In genomic region chr10:67537151-67537994, GRCm38 (mm10) we compare ENCODE assay signal across 8 mouse cellular contexts. TPM values are rescaled to one million over a fixed set of nuclear protein-coding genes. Genes with fewer than 3 reads are reported as not detected.
DNase-seq lines count a peak whose midpoint lies in the region; ATAC-seq and TF ChIP-seq lines count a peak whose summit lies in the region.

No protein-coding gene starts in this region.

- DNase-seq in G1E (ENCODE audit: low spot score): peak; percentile 85
- DNase-seq in cerebellum, adult 18-20 months: peak; percentile 83 to 89
- DNase-seq in forebrain, postnatal 0 days: peak; percentile 91
- peak; percentile 86 for DNase-seq in layer of hippocampus, adult 9-10 months (ENCODE audit: low spot score)
- DNase-seq in ovary, postnatal 10 days (ENCODE audit: low spot score): peak; percentile 76
- DNase-seq in thymus, postnatal 10 days (ENCODE audit: low spot score in 2 of 2): peak; percentile 92 to 94

- 0 out of 2 replicates have a peak overlapping the region, but pooled peaks have one; percentile 67 for H3K27ac ChIP-seq in forebrain, postnatal 0 days (ENCODE audit: low read depth, low read length)
- peak overlapping the region; percentile 49 for H3K27ac ChIP-seq in lung, embryonic 16.5 days (ENCODE audit: low read length)

- TF ChIP-seq CTCF in G1E (IDR thresholded peaks at IDR 0.05; ENCODE audit: low read depth, low read length): no peak
- no peak for TF ChIP-seq CTCF in forebrain, postnatal 0 days (IDR thresholded peaks at IDR 0.05; ENCODE audit: low read depth)

- peak overlapping the region; percentile 53 for H3K9ac ChIP-seq in forebrain, postnatal 0 days
- peak overlapping the region; percentile 55 for H3K9ac ChIP-seq in lung, embryonic 16.5 days (ENCODE audit: low read length)

- no peaks in the 10 kb centered on the region; the same call in 1 of the 2 replicates for H3K9me3 ChIP-seq in G1E (replicated peaks)
- no peaks in the 10 kb centered on the region for H3K9me3 ChIP-seq in forebrain, postnatal 0 days (ENCODE audit: low read length)
- no peaks in the 10 kb centered on the region for H3K9me3 ChIP-seq in lung, embryonic 16.5 days (ENCODE audit: control insufficient read depth, low read length)

- peaks cover 32% of the 10 kb centered on the region for H3K4me1 ChIP-seq in G1E (ENCODE audit: insufficient read depth, low read depth, low read length)
- peaks cover 5% of the 10 kb centered on the region; the same call in 1 of the 2 replicates for H3K4me1 ChIP-seq in forebrain, postnatal 0 days (ENCODE audit: insufficient read depth)
- peaks cover 21% of the 10 kb centered on the region for H3K4me1 ChIP-seq in lung, embryonic 16.5 days (replicated peaks; ENCODE audit: control insufficient read depth, insufficient read depth, low read length)

- peaks cover 13% of the 10 kb centered on the region for H3K36me3 ChIP-seq in G1E (replicated peaks)
- no peaks in the 10 kb centered on the region for H3K36me3 ChIP-seq in forebrain, postnatal 0 days (ENCODE audit: insufficient read depth)
- H3K36me3 ChIP-seq in lung, embryonic 16.5 days (ENCODE audit: control insufficient read depth, insufficient read depth, low read length): no peaks in the 10 kb centered on the region

- ATAC-seq in G1E (ENCODE audit: extremely low read depth, insufficient number of reproducible peaks, low FRiP score, poor library complexity, severe bottlenecking): peak; percentile 92
- peak; percentile 90 for ATAC-seq in forebrain, postnatal 0 days
- ATAC-seq in hematopoietic stem cell, adult 5-6 weeks (replicated peaks in 1 of 2; ENCODE audit: insufficient read depth in 1 of 2, low FRiP score in 2 of 2, low TSS enrichment in 1 of 2, low read depth in 1 of 2, poor library complexity in 2 of 2, severe bottlenecking in 2 of 2): peak; percentile 74 to 80
- peak; percentile 88 for ATAC-seq in lung, embryonic 16.5 days (ENCODE audit: low read depth)

- H3K27me3 ChIP-seq in G1E (ENCODE audit: insufficient read depth, low read length): peaks cover 59% of the 10 kb centered on the region
- peaks cover 80% of the 10 kb centered on the region for H3K27me3 ChIP-seq in forebrain, postnatal 0 days (ENCODE audit: insufficient read depth, low read length)
- H3K27me3 ChIP-seq in lung, embryonic 16.5 days (ENCODE audit: control insufficient read depth, insufficient read depth, low read depth, low read length): peaks cover 71% of the 10 kb centered on the region

- WGBS in forebrain, postnatal 0 days: 1% methylated on average over 51 of the region's 51 CpGs
- WGBS in lung, embryonic 16.5 days: under 1% methylated on average over 51 of the region's 51 CpGs

- peak overlapping the region; percentile 94 for H3K4me2 ChIP-seq in forebrain, postnatal 0 days (ENCODE audit: low read depth)
- peak overlapping the region; percentile 99 for H3K4me2 ChIP-seq in lung, embryonic 16.5 days (ENCODE audit: low read depth, low read length)

- peak overlapping the region; percentile 78 for H3K4me3 ChIP-seq in G1E (ENCODE audit: low read depth, low read length)
- peak overlapping the region; percentile 57 for H3K4me3 ChIP-seq in forebrain, postnatal 0 days (ENCODE audit: low read depth, low read length)
- peak overlapping the region; percentile 61 for H3K4me3 ChIP-seq in lung, embryonic 16.5 days (ENCODE audit: low read length)

RNA-seq across cellular contexts. Expression of gene Egr2, which starts 2.1 kb away (rescaled TPM):
- total RNA-seq in G1E (2014; fragmentation: Nextera tagmentation) (not detected in 2 replicates), G1E (2017) (1.0 and 1.6 TPM in 2 replicates)
- polyA plus RNA-seq in G1E (2012): 0.08 and 0.12 TPM in 2 replicates
- 1.3 and 2.5 TPM in 2 replicates for total RNA-seq in forebrain, postnatal 0 days (2014; rRNA removed)
- polyA plus RNA-seq in forebrain, postnatal 0 days (2015; fragmentation: Nextera tagmentation; extraction: Ambion mirVana): 1.1 and 1.2 TPM in 2 replicates
- total RNA-seq in hematopoietic stem cell, adult 5-6 weeks (2017): 8.5 and 8.8 TPM in 2 replicates
- polyA plus RNA-seq in lung, embryonic 16.5 days (2015; fragmentation: Nextera tagmentation; extraction: Ambion mirVana): 0.49 and 0.99 TPM in 2 replicates

RNA-seq across cellular contexts. Expression of gene Ado, which starts 11.4 kb away (rescaled TPM):
- total RNA-seq in G1E (2014; fragmentation: Nextera tagmentation) (20.6 and 21.1 TPM in 2 replicates), G1E (2017) (21.0 and 21.5 TPM in 2 replicates)
- 22.6 and 30.6 TPM in 2 replicates for polyA plus RNA-seq in G1E (2012)
- total RNA-seq in forebrain, postnatal 0 days (2014; rRNA removed): 51.9 and 52.6 TPM in 2 replicates
- 58.0 and 59.5 TPM in 2 replicates for polyA plus RNA-seq in forebrain, postnatal 0 days (2015; fragmentation: Nextera tagmentation; extraction: Ambion mirVana)
- 17.7 and 21.4 TPM in 2 replicates for total RNA-seq in hematopoietic stem cell, adult 5-6 weeks (2017)
- 55.2 and 58.5 TPM in 2 replicates for polyA plus RNA-seq in lung, embryonic 16.5 days (2015; fragmentation: Nextera tagmentation; extraction: Ambion mirVana)

Comparison
In these comparisons a context has a peak if more than half of its experiments do, and no peak if none do; other contexts are left out.
1. Peak in every context shown above with its lines: DNase-seq, ATAC-seq, H3K4me3 ChIP-seq and H3K27ac ChIP-seq.